Mouse (Mus musculus) heart, embryonic 10.5 days (tissue): ENCODE measurements at regions not wholly inside any gene's neighbourhood (a gene's known extent, or its start where the extent isn't known, plus 50 kb on each side); places are given as distances from the start of the nearest gene placed in this dataset.

ENCODE experiments used
- DNase-seq: peaks from one replicate; pipeline ENCODE4 v3.0.0-alpha.2; 2017; ENCODE audit warnings: low spot score
- H3K27ac ChIP-seq: fragments of 300-500 bp; sonication (generic); 2 replicates; pipeline ENCODE4 v1.5.1; 2016; ENCODE audit warnings: mild to moderate bottlenecking
- H3K27me3 ChIP-seq: fragments of 300-500 bp; sonication (generic); 2 replicates; pipeline ENCODE4 v1.6.1; 2016; ENCODE audit warnings: mild to moderate bottlenecking; ENCODE audit not compliant: poor library complexity, insufficient read depth, severe bottlenecking
- H3K36me3 ChIP-seq: fragments of 300-500 bp; sonication (generic); 2 replicates; pipeline ENCODE4 v1.6.1; 2016; ENCODE audit warnings: mild to moderate bottlenecking, moderate library complexity
- H3K4me1 ChIP-seq: fragments of 300-500 bp; sonication (generic); 2 replicates; pipeline ENCODE4 v1.6.1; 2016; ENCODE audit warnings: mild to moderate bottlenecking
- H3K4me3 ChIP-seq: fragments of 300-500 bp; sonication (generic); 2 replicates; pipeline ENCODE4 v1.5.1; 2016; ENCODE audit warnings: mild to moderate bottlenecking, moderate library complexity
- H3K9me3 ChIP-seq: fragments of 300-500 bp; sonication (generic); 2 replicates; pipeline ENCODE4 v1.6.1; 2016; ENCODE audit warnings: mild to moderate bottlenecking, moderate library complexity
- WGBS: fragments of 180-500 bp; shearing (Covaris S2); methylation state at CpG from one replicate; pipeline ENCODE4 v1.1.7; 2016; 5-methylcytosine and 5-hydroxymethylcytosine counted together

- H3K4me3 ChIP-seq: no peak overlapping the region
- WGBS: 76% methylated on average over 3 of the region's 3 CpGs
- H3K4me1 ChIP-seq: no peaks in the 10 kb centered on the region
- no peaks in the 10 kb centered on the region for H3K27me3 ChIP-seq
- no peaks in the 10 kb centered on the region for H3K9me3 ChIP-seq
- no peaks in the 10 kb centered on the region for H3K36me3 ChIP-seq
- DNase-seq: no peak
- no peak overlapping the region for H3K27ac ChIP-seq
These were observed 585.1 kb upstream of the N6amt1 start for GRCm38 (mm10) chr16:86768912-86769311.

DNA sequence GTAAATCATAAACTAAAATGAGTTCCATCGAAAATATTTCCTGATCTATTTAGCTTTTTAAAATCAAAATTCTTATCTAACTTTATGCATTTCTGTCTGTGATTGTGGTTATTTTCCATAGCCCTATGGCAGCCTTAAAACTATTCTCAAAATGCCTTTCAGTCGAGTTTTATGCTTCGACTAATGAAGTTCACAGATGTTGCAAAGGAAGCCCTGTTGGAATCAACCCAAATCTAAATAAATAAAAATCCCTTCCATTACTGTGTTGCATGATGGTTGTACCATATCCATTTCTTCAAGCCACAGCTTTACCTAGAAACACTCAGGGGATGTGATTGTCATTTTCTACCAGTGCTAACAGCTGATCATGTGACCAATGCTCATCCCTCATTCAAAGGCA, 585.6 kb upstream of the N6amt1 start:
- H3K27me3 ChIP-seq: no peaks in the 10 kb centered on the region
- no peaks in the 10 kb centered on the region for H3K4me1 ChIP-seq
- no peak overlapping the region for H3K27ac ChIP-seq
- H3K36me3 ChIP-seq: no peaks in the 10 kb centered on the region
- H3K4me3 ChIP-seq: no peak overlapping the region
- no peak for DNase-seq
- 82% methylated on average over 3 of the region's 3 CpGs for WGBS
- H3K9me3 ChIP-seq: no peaks in the 10 kb centered on the region

- H3K9me3 ChIP-seq: no peaks in the 10 kb centered on the region
- H3K4me1 ChIP-seq: no peaks in the 10 kb centered on the region
- H3K27ac ChIP-seq: no peak overlapping the region
- WGBS: 91% methylated on average over 8 of the region's 8 CpGs
- H3K36me3 ChIP-seq: no peaks in the 10 kb centered on the region
- H3K4me3 ChIP-seq: no peak overlapping the region
- no peaks in the 10 kb centered on the region for H3K27me3 ChIP-seq
- DNase-seq: no peak
These were observed 588.0 kb upstream of the N6amt1 start for GRCm38 (mm10) chr16:86765974-86766373.

DNA sequence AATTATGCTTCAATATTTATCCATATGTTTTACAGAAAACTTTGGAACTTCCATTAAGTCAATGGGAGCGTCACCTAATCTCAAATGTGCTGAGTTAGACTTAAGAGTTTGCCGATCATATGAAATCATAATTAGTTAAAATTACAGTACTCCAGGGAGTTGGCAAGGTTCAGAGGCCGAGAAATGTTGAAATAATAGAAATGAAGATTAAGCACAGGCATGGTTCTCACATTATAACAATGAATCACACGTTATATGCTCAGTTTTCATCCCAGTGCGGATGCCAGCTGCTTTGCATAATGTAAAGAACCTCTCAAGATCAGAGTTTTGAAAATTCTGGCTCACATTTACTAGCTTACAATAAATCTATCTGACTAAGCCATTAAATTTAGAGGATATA, 612.7 kb upstream of the N6amt1 start:
- H3K4me3 ChIP-seq: no peak overlapping the region
- no peaks in the 10 kb centered on the region for H3K36me3 ChIP-seq
- no peak for DNase-seq
- no peaks in the 10 kb centered on the region for H3K9me3 ChIP-seq
- H3K27ac ChIP-seq: no peak overlapping the region
- WGBS: 81% methylated on average over 5 of the region's 5 CpGs
- no peaks in the 10 kb centered on the region for H3K27me3 ChIP-seq
- no peaks in the 10 kb centered on the region for H3K4me1 ChIP-seq

DNA sequence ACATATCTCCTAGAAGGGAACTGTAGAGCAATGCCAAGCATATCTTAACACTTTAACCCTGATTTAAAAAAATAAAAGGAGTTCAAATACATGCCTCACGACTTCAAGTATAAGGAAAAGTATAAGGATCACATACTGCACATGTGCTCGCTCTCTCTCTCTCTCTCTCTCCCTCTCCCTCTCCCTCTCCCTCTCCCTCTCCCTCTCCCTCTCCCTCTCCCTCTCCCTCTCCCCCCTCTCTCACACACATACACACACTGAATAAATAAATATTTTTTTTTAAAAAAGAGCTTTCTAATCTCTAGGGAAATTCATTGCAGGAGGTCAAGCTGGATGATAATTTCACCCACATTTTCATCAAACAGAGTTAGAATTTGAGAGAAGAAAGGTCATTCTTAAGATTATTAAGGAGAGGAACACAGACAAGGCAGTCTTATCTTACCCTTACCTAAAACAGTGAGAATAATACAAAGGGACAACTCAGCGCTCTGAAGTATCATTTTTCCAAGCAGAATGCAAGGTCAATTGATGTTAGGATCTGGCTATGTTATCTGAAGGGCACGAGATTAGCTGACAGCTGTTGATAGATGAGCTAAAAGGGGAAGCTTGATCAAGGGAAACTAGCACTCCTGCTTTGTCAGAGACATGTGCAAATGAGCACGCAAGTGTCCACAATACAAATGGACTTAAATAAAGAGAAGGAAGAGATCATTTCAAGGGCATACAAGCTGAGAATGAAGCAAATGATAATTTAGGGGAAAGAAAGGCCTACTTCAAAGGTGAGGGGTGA, 634.8 kb upstream of the N6amt1 start:
- Histone ChIP-seq H3K4me1 (peaks cover 4% of the 10 kb centered on the region; the same call in 1 of the 2 replicates), H3K4me3 (no peak overlapping the region), H3K36me3 (no peaks in the 10 kb centered on the region), H3K27ac (peak overlapping the region; percentile 36; the same call in 1 of the 2 replicates), H3K9me3 (no peaks in the 10 kb centered on the region), H3K27me3 (no peaks in the 10 kb centered on the region)
- 20% methylated on average over 5 of the region's 5 CpGs for WGBS
- DNase-seq: peak; percentile 75

GRCm38 (mm10) chr16:86718353-86718752, 635.6 kb upstream of the N6amt1 start:
- no peaks in the 10 kb centered on the region for H3K27me3 ChIP-seq
- H3K9me3 ChIP-seq: no peaks in the 10 kb centered on the region
- DNase-seq: no peak
- H3K27ac ChIP-seq: peak overlapping the region; percentile 29; the same call in 1 of the 2 replicates
- H3K4me1 ChIP-seq: peaks cover 4% of the 10 kb centered on the region; the same call in 1 of the 2 replicates
- no peaks in the 10 kb centered on the region for H3K36me3 ChIP-seq
- WGBS: 48% methylated on average over 7 of the region's 7 CpGs
- H3K4me3 ChIP-seq: no peak overlapping the region

DNA sequence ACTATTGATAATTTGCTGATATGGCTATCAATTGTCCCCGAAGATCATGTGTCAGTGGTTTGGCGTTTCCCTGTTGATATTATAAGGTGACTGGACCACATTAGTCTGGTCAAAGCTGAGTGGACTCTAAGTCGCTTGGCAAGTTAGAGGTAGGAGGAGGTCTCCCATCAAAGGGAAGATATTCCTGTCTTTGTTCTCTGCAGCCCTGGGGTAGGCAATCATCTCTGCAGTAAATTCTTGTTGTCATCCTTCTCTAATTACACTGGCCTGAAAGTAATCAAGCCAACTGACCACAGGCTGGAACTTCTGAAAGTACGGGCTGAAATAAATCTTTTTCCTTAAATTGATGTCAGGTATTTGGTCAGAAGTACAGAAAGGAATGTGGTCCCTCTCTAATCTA, 652.3 kb upstream of the N6amt1 start:
- Histone ChIP-seq H3K4me1 (no peaks in the 10 kb centered on the region), H3K27ac (no peak overlapping the region), H3K9me3 (no peaks in the 10 kb centered on the region), H3K36me3 (no peaks in the 10 kb centered on the region), H3K27me3 (no peaks in the 10 kb centered on the region), H3K4me3 (no peak overlapping the region)
- 65% methylated on average over 4 of the region's 4 CpGs for WGBS
- no peak for DNase-seq

GRCm38 (mm10) chr16:86694497-86694896, 659.5 kb upstream of the N6amt1 start:
- no peak for DNase-seq
- WGBS: 33% methylated on average over 3 of the region's 3 CpGs

GRCm38 (mm10) chr16:86659154-86659553, 694.8 kb upstream of the N6amt1 start:
- H3K27ac ChIP-seq: no peak overlapping the region
- H3K27me3 ChIP-seq: no peaks in the 10 kb centered on the region
- no peak for DNase-seq
- H3K9me3 ChIP-seq: no peaks in the 10 kb centered on the region
- H3K4me1 ChIP-seq: no peaks in the 10 kb centered on the region
- 62% methylated on average over 3 of the region's 3 CpGs for WGBS
- no peak overlapping the region for H3K4me3 ChIP-seq
- no peaks in the 10 kb centered on the region for H3K36me3 ChIP-seq

More at GRCm38 (mm10) chr16:86694497-86694896, 659.5 kb upstream of the N6amt1 start:
- Histone ChIP-seq H3K36me3 (no peaks in the 10 kb centered on the region), H3K9me3 (no peaks in the 10 kb centered on the region), H3K27me3 (no peaks in the 10 kb centered on the region), H3K4me1 (0 out of 2 replicates have a peak, but pooled peaks cover 3% of the 10 kb centered on the region), H3K4me3 (no peak overlapping the region), H3K27ac (no peak overlapping the region)

DNA sequence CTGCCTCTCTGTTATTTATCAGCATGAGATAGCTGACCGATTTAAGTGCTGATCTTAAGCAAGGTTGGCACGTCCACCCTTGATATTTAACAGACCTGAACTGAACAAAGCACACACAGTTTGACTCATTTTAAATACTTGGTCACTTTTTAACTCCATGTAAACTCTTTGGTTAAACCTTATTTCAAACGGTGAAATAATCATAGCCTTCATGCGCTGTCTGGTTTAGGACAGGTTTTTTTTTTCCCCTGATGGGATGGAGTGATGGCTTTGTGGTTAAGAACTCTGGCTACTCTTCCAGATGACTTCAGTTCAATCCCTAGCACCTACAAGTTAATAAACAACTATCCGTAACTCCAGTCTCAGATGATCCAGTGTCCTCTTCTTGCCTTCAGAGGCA, 706.7 kb upstream of the N6amt1 start:
- no peak overlapping the region for H3K4me3 ChIP-seq
- H3K27me3 ChIP-seq: no peaks in the 10 kb centered on the region
- 62% methylated on average over 5 of the region's 5 CpGs for WGBS

GRCm38 (mm10) chr16:86646753-86647152, 707.2 kb upstream of the N6amt1 start:
- H3K36me3 ChIP-seq: no peaks in the 10 kb centered on the region
- 61% methylated on average over 2 of the region's 2 CpGs for WGBS
- no peak for DNase-seq
- no peak overlapping the region for H3K4me3 ChIP-seq
- H3K4me1 ChIP-seq: no peaks in the 10 kb centered on the region
- H3K9me3 ChIP-seq: no peaks in the 10 kb centered on the region
- no peak overlapping the region for H3K27ac ChIP-seq
- H3K27me3 ChIP-seq: no peaks in the 10 kb centered on the region

More for the DNA sequence above, 706.7 kb upstream of the N6amt1 start:
- no peak for DNase-seq
- H3K4me1 ChIP-seq: no peaks in the 10 kb centered on the region
- no peaks in the 10 kb centered on the region for H3K9me3 ChIP-seq
- no peak overlapping the region for H3K27ac ChIP-seq
- H3K36me3 ChIP-seq: no peaks in the 10 kb centered on the region

GRCm38 (mm10) chr16:86645436-86645835, 708.5 kb upstream of the N6amt1 start:
- Histone ChIP-seq H3K4me1 (no peaks in the 10 kb centered on the region), H3K36me3 (no peaks in the 10 kb centered on the region), H3K4me3 (no peak overlapping the region), H3K27me3 (no peaks in the 10 kb centered on the region), H3K27ac (0 out of 2 replicates have a peak overlapping the region, but pooled peaks have one; percentile 44), H3K9me3 (no peaks in the 10 kb centered on the region)
- WGBS: 89% methylated on average over 1 of the region's 1 CpGs
- no peak for DNase-seq

DNA sequence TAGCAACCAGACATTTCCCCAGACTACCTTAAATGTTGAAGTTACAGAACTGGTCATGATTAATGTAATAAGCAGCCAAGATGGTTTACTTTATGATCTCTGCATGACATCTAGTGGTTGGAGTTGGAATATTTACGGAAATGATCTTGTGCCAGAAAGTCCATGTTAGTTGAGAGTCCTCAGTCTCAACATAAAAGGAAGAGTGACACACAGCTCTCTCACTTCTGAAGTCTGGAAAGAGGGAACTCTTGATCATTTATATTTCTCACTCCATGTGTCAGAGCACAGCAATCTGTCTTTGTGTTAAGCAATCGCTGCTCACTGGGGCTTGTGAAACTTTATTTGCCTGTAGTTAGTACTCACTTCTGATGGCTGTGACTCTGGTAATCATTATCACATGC, 709.1 kb upstream of the N6amt1 start:
- 51% methylated on average over 2 of the region's 2 CpGs for WGBS
- no peaks in the 10 kb centered on the region for H3K9me3 ChIP-seq
- no peak overlapping the region for H3K27ac ChIP-seq
- no peaks in the 10 kb centered on the region for H3K36me3 ChIP-seq
- no peaks in the 10 kb centered on the region for H3K4me1 ChIP-seq
- H3K4me3 ChIP-seq: no peak overlapping the region
- no peak for DNase-seq
- H3K27me3 ChIP-seq: no peaks in the 10 kb centered on the region

DNA sequence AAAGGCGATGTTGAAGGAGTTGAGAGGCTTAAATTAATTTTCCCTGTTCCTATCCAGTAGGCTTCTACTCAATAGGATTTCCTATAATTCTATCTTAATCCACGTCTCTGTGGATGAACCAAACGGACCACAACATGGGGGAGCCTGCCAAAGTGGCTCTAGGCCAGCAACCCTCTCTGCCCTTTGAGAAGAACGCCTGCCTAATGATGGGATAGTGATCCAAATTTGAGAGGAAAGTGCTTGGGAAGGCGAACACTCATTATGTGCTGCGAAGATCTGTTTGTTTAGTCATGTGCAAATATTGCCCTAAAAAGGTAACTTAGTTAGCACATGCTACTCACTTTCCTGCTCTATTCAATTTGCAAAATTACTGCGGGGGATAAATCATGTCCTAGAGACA, 702.5 kb upstream of the Adamts5 start:
- Histone ChIP-seq H3K27ac (no peak overlapping the region), H3K9me3 (no peaks in the 10 kb centered on the region), H3K36me3 (no peaks in the 10 kb centered on the region), H3K4me3 (no peak overlapping the region), H3K27me3 (no peaks in the 10 kb centered on the region), H3K4me1 (no peaks in the 10 kb centered on the region)
- DNase-seq: no peak
- WGBS: 82% methylated on average over 7 of the region's 7 CpGs
